Mouse (Mus musculus) MEL-GATA-1-ER (cell line): ENCODE results near the gene Olfr342.

Source experiments
- DNase-seq: peaks from one replicate; pipeline ENCODE4 v3.0.0-alpha.2; 2012; ENCODE audit warnings: low read depth; ENCODE audit errors: extremely low read depth

The Olfr342 gene

DNA sequence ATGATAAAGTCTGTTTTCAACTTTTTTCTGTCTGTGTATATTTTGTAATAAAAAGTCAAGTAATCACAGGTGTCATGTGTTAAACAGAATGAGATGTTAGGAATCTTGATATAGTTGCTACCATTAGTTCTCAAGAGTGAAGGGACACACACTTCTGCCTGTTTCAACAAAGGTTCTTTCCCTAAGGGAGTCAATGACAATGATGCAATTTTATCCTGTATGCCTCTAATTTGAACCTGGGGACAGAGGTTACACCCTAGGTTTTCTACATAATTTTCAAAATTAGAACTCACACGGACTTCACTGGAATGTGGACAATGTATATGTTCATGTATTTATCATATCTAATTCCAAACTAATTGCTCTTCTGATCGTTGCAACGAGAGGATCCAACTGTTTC lies at the start of gene Olfr342:
Olfr342 (plus strand) TSS at position 301 of the 400 bp plus-strand sequence.
- DNase-seq = no peak

DNA sequence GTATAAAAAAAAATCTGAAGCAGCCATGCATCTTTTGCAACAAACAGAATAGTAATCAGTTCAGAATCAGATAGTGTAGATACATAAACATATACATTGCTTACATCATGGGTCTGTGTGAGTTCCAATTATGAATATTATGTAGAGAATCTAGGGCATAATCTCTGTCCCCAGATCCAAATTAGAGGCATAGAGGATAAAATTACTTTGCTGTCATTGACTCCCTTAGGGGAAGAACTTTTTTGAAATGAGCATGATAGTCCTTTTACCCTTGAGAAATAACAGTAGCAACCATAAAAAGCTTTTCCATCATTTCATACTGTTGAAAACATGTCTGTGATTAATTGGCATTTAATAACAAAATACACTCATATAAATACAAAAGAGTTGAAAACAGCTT lies 42.4 kb upstream of the Olfr342 start, which contains the start of gene Olfr341:
Olfr341 (minus strand) TSS at position 101 of the 400 bp plus-strand sequence.
- no peak for DNase-seq

- no peak for DNase-seq
Measured at GRCm38 (mm10) chr2:36565156-36565555, 40.4 kb downstream of the Olfr342 start.

DNA sequence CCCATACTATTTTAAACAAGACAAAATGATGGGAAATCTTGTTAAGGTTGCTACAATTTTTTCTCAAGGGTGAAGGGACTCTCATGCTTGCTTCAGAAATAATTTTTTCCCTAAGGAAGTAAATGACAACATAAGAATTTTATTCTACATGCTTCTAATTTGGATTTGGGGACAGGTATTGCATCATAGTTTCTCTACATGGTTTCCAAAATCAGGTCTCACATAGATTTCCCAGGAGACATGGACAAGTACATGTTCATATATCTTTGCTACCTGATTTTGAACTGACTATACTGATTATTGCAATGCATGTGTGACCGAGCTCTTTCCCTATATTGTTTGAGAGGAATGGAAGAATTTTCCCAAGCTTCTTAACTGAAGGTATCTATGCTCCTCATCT lies 41.6 kb downstream of the Olfr342 start, which contains the start of gene Olfr344:
Olfr344 (plus strand) TSS at position 301 of the 400 bp plus-strand sequence.
- no peak for DNase-seq

DNA sequence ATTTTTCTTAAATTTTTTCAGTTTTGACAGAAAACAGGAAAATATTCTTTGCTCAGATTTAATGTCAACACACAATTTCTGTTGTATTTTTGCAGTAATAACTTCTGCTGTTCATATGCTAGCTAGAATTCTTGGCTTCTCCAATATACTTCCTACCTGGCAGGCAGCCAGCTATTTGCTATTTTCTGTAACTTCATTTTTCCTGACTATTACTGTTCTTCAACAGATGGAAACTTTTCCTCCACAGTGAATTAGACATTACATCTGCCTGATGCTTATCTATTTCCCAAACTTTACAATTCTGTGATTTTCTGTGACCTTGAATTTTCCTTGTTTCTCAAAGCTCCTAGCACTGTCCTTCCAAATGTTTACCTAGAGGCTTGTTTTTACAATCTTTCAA lies 42.2 kb downstream of the Olfr342 start:
- no peak for DNase-seq

GRCm38 (mm10) chr2:36567845-36568244 lies 43.0 kb downstream of the Olfr342 start:
- no peak for DNase-seq
